In the genomic region with DNA sequence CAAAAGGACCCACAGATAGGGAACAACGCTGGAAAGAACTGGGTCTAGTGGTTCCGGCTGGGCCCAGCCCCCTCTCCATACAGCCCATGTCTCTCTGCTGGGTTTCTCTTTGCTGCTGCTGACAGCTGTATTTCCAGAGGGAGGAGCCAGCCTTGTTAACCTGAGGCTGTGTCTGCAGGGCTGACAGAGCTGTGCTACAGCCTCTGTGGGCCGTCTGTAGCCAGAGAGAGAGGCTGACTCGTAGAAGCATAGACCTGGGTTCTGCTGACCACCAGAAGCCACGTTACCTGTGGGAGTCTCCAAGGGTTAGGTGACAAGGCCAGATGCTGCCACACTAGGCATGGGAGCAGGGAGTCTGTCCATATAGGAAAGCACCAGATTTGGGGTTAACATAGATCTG, we compare ENCODE assay signal across 22 mouse cellular contexts. TPM values are rescaled to one million over a fixed set of nuclear protein-coding genes. Genes with fewer than 3 reads are reported as not detected.
DNase-seq lines count a peak whose midpoint lies in the region; ATAC-seq and TF ChIP-seq lines count a peak whose summit lies in the region.
"Had no signal": no experiment of that assay in that cellular context is flagged by ENCODE, and none has a peak within 500 bp of the region (broad histone marks: within the 10 kb centered on the region; RNA-seq: fewer than 3 reads in every experiment).

No protein-coding gene starts in this region.

- H3K9ac ChIP-seq in stomach, embryonic 16.5 days (ENCODE audit: low read length): peak overlapping the region; percentile 13; the same call in 1 of the 2 replicates
- no peak overlapping the region for H3K9ac ChIP-seq in stomach, postnatal 0 days (ENCODE audit: low read length)
- no peak overlapping the region for H3K9ac ChIP-seq in hindbrain, postnatal 0 days (replicated peaks; ENCODE audit: low read length)
- H3K9ac ChIP-seq: forebrain, embryonic 13.5 days; hindbrain, embryonic 14.5 days; limb, embryonic 12.5 days; liver, embryonic 13.5 days; lung, embryonic 15.5 days; neural tube, embryonic 13.5 days had no signal

- H3K9me3 ChIP-seq in stomach, embryonic 16.5 days (replicated peaks; ENCODE audit: control insufficient read depth, low read length): no peaks in the 10 kb centered on the region
- no peaks in the 10 kb centered on the region for H3K9me3 ChIP-seq in stomach, postnatal 0 days (ENCODE audit: control insufficient read depth, low read length)
- H3K9me3 ChIP-seq in hindbrain, postnatal 0 days (ENCODE audit: low read length): no peaks in the 10 kb centered on the region
- H3K9me3 ChIP-seq: forebrain, embryonic 13.5 days; limb, embryonic 12.5 days; liver, embryonic 13.5 days; lung, embryonic 15.5 days; neural tube, embryonic 13.5 days had no signal

- no peaks in the 10 kb centered on the region for H3K27me3 ChIP-seq in stomach, embryonic 16.5 days (ENCODE audit: control insufficient read depth, insufficient read depth, low read length)
- H3K27me3 ChIP-seq in stomach, postnatal 0 days (ENCODE audit: control insufficient read depth, insufficient read depth, low read length): no peaks in the 10 kb centered on the region
- no peaks in the 10 kb centered on the region for H3K27me3 ChIP-seq in hindbrain, postnatal 0 days (ENCODE audit: insufficient read depth, low read length)
- H3K27me3 ChIP-seq: forebrain, embryonic 13.5 days; limb, embryonic 12.5 days; liver, embryonic 13.5 days; lung, embryonic 15.5 days; neural tube, embryonic 13.5 days had no signal

- H3K4me3 ChIP-seq in layer of hippocampus, adult 2 months: no peak overlapping the region
- H3K4me3 ChIP-seq in stomach, embryonic 16.5 days (replicated peaks; ENCODE audit: low read length): no peak overlapping the region
- H3K4me3 ChIP-seq in stomach, postnatal 0 days (ENCODE audit: low read depth, low read length): no peak overlapping the region
- H3K4me3 ChIP-seq in cortical plate, adult 2 months (ENCODE audit: insufficient read depth, low read length): no peak overlapping the region
- no peak overlapping the region for H3K4me3 ChIP-seq in hindbrain, postnatal 0 days (ENCODE audit: low read length)
- H3K4me3 ChIP-seq: forebrain, embryonic 13.5 days; left cerebral cortex, adult 2 months; limb, embryonic 12.5 days; liver, embryonic 13.5 days; lung, embryonic 15.5 days; neural tube, embryonic 13.5 days had no signal

- H3K4me2 ChIP-seq in stomach, embryonic 16.5 days (ENCODE audit: low read depth, low read length): no peak overlapping the region
- no peak overlapping the region for H3K4me2 ChIP-seq in stomach, postnatal 0 days (replicated peaks; ENCODE audit: low read depth)
- no peak overlapping the region for H3K4me2 ChIP-seq in hindbrain, postnatal 0 days (ENCODE audit: low read depth, low read length)
- H3K4me2 ChIP-seq: forebrain, embryonic 13.5 days; heart, embryonic 11.5 days; hindbrain, embryonic 14.5 days; limb, embryonic 12.5 days; liver, embryonic 13.5 days; lung, embryonic 15.5 days; midbrain, embryonic 11.5 days; neural tube, embryonic 13.5 days had no signal

- H3K27ac ChIP-seq in layer of hippocampus, adult 2 months: peak overlapping the region; percentile 18; the same call in 1 of the 2 replicates
- H3K27ac ChIP-seq in stomach, embryonic 16.5 days (ENCODE audit: low read length): peak overlapping the region; percentile 34; the same call in 1 of the 2 replicates
- no peak overlapping the region for H3K27ac ChIP-seq in stomach, postnatal 0 days (replicated peaks)
- peak overlapping the region; percentile 54; the same call in 1 of the 2 replicates for H3K27ac ChIP-seq in cortical plate, adult 2 months (ENCODE audit: insufficient read depth, low read length)
- H3K27ac ChIP-seq in hindbrain, postnatal 0 days: no peak overlapping the region
- H3K27ac ChIP-seq: forebrain, embryonic 13.5 days; hindbrain, embryonic 14.5 days; limb, embryonic 12.5 days; lung, embryonic 15.5 days; neural tube, embryonic 13.5 days had no signal

- TF ChIP-seq CTCF in layer of hippocampus, adult 2 months (conservative IDR thresholded peaks at IDR 0.05): no peak
- TF ChIP-seq CTCF in stomach, postnatal 0 days (IDR thresholded peaks at IDR 0.05; ENCODE audit: low read depth): no peak
- no peak for TF ChIP-seq CTCF in cortical plate, adult 2 months (IDR thresholded peaks at IDR 0.05; ENCODE audit: extremely low read depth, insufficient read depth, low read length)
- TF ChIP-seq CTCF in hindbrain, postnatal 0 days (IDR thresholded peaks at IDR 0.05; ENCODE audit: low read depth): no peak

- WGBS in stomach, embryonic 16.5 days: 69% methylated on average over 5 of the region's 5 CpGs
- 80% methylated on average over 5 of the region's 5 CpGs for WGBS in stomach, postnatal 0 days
- WGBS in hindbrain, postnatal 0 days: 74% methylated on average over 5 of the region's 5 CpGs

- no peaks in the 10 kb centered on the region for H3K36me3 ChIP-seq in stomach, embryonic 16.5 days (ENCODE audit: control insufficient read depth, insufficient read depth, low read length)
- no peaks in the 10 kb centered on the region for H3K36me3 ChIP-seq in stomach, postnatal 0 days (ENCODE audit: control insufficient read depth, insufficient read depth, low read length)
- H3K36me3 ChIP-seq in hindbrain, postnatal 0 days (ENCODE audit: insufficient read depth, low read length): no peaks in the 10 kb centered on the region
- H3K36me3 ChIP-seq: limb, embryonic 12.5 days; liver, embryonic 13.5 days; lung, embryonic 15.5 days; neural tube, embryonic 13.5 days had no signal

- ATAC-seq in stomach, embryonic 16.5 days (ENCODE audit: insufficient read depth, low FRiP score): no peak
- no peak for ATAC-seq in stomach, postnatal 0 days (ENCODE audit: low FRiP score, low TSS enrichment)
- no peak for ATAC-seq in hindbrain, postnatal 0 days
- ATAC-seq: CD4-positive, CD25-positive, alpha-beta regulatory T cell, adult 4 months; forebrain, embryonic 13.5 days; inflammation-experienced regulatory T-cells, adult 6 months; midbrain, embryonic 16.5 days had no signal

- H3K4me1 ChIP-seq in stomach, embryonic 16.5 days (ENCODE audit: control insufficient read depth, insufficient read depth, low read length): no peaks in the 10 kb centered on the region
- H3K4me1 ChIP-seq in stomach, postnatal 0 days (replicated peaks; ENCODE audit: control insufficient read depth, insufficient read depth): no peaks in the 10 kb centered on the region; the same call in 1 of the 2 replicates
- H3K4me1 ChIP-seq in cortical plate, adult 2 months (ENCODE audit: control insufficient read depth, insufficient read depth, low read length): no peaks in the 10 kb centered on the region
- no peaks in the 10 kb centered on the region for H3K4me1 ChIP-seq in hindbrain, postnatal 0 days (ENCODE audit: insufficient read depth, low read length)
- H3K4me1 ChIP-seq: forebrain, embryonic 13.5 days; limb, embryonic 12.5 days; lung, embryonic 15.5 days; neural tube, embryonic 13.5 days had no signal

- no peak for TF ChIP-seq POLR2A in cortical plate, adult 2 months (IDR thresholded peaks at IDR 0.05; ENCODE audit: extremely low read depth, insufficient read depth, low read length)

- no peak for TF ChIP-seq EP300 in stomach, postnatal 0 days (optimal IDR thresholded peaks at IDR 0.05)

- no peak for DNase-seq in layer of hippocampus, adult 2 months (ENCODE audit: low spot score in 2 of 2)
- DNase-seq in layer of hippocampus, adult 11-12 months (ENCODE audit: low spot score): no peak
- no peak for DNase-seq in stomach, postnatal 0 days (ENCODE audit: low spot score)
- no peak for DNase-seq in embryo, embryonic 11 days
- no peak for DNase-seq in hindbrain, postnatal 0 days (ENCODE audit: low spot score)
- DNase-seq: cerebellum, postnatal 14 days; kidney, adult 11 months; kidney, postnatal 14 days; liver, embryonic 13.5 days had no signal

RNA-seq across cellular contexts. Expression of a gene that starts 7.4 kb away (rescaled TPM):
- 1 to 10 TPM; 3.3 to 6.6 TPM for total RNA-seq in layer of hippocampus, adult 2 months (2021)
- polyA plus RNA-seq in stomach, embryonic 16.5 days (2015; fragmentation: Nextera tagmentation; extraction: Ambion mirVana): 5.8 and 7.0 TPM in 2 replicates
- 4.2 and 4.9 TPM in 2 replicates for polyA plus RNA-seq in stomach, postnatal 0 days (2015; fragmentation: Nextera tagmentation; extraction: Ambion mirVana)
- 3.5 TPM in 2 replicates for polyA plus RNA-seq in cortical plate, adult 2 months (2012; rRNA removed)
- 29.8 and 37.7 TPM in 2 replicates for total RNA-seq in hindbrain, postnatal 0 days (2014; rRNA removed)
- polyA plus RNA-seq in hindbrain, postnatal 0 days (2015; fragmentation: Nextera tagmentation; extraction: Ambion mirVana): 12.0 and 14.1 TPM in 2 replicates

RNA-seq across cellular contexts. Expression of a gene that starts 19.3 kb away (rescaled TPM):
- 10 to 100 TPM; 29.9 to 30.9 TPM for total RNA-seq in layer of hippocampus, adult 2 months (2021)
- 29.2 and 31.6 TPM in 2 replicates for polyA plus RNA-seq in stomach, embryonic 16.5 days (2015; fragmentation: Nextera tagmentation; extraction: Ambion mirVana)
- 16.2 and 17.7 TPM in 2 replicates for polyA plus RNA-seq in stomach, postnatal 0 days (2015; fragmentation: Nextera tagmentation; extraction: Ambion mirVana)
- polyA plus RNA-seq in cortical plate, adult 2 months (2012; rRNA removed): 27.3 and 38.6 TPM in 2 replicates
- total RNA-seq in hindbrain, postnatal 0 days (2014; rRNA removed): 11.1 and 12.8 TPM in 2 replicates
- polyA plus RNA-seq in hindbrain, postnatal 0 days (2015; fragmentation: Nextera tagmentation; extraction: Ambion mirVana): 14.1 and 14.5 TPM in 2 replicates

RNA-seq across cellular contexts. Expression of a gene that starts 40.4 kb away (rescaled TPM):
- total RNA-seq in layer of hippocampus, adult 2 months (2021): 100 to 1,000 TPM; 444 to 448 TPM
- 176 and 187 TPM in 2 replicates for polyA plus RNA-seq in stomach, embryonic 16.5 days (2015; fragmentation: Nextera tagmentation; extraction: Ambion mirVana)
- 68.6 and 69.3 TPM in 2 replicates for polyA plus RNA-seq in stomach, postnatal 0 days (2015; fragmentation: Nextera tagmentation; extraction: Ambion mirVana)
- polyA plus RNA-seq in cortical plate, adult 2 months (2012; rRNA removed): 375 and 376 TPM in 2 replicates
- total RNA-seq in hindbrain, postnatal 0 days (2014; rRNA removed): 272 and 279 TPM in 2 replicates
- polyA plus RNA-seq in hindbrain, postnatal 0 days (2015; fragmentation: Nextera tagmentation; extraction: Ambion mirVana): 165 and 166 TPM in 2 replicates

Comparison
In these comparisons a context has a peak if more than half of its experiments do, and no peak if none do; other contexts are left out.
1. H3K27ac ChIP-seq: peak in layer of hippocampus, adult 2 months (single experiment), stomach, embryonic 16.5 days (single experiment) and cortical plate, adult 2 months (single experiment); none in stomach, postnatal 0 days (single experiment) and hindbrain, postnatal 0 days (single experiment).